Mouse (Mus musculus) megakaryocyte, embryonic 14.5 days (primary cell): ENCODE measurements around the gene Morc3.
"Not testable (repeated sequence)": the region's sequence is repeated elsewhere in the genome, so short reads cannot be mapped to it uniquely, and the experiment has no call there.

ENCODE experiments used
- FLI1 ChIP-seq: IDR thresholded peaks from 2 replicates; pipeline ENCODE4 v1.6.1; 2012; ENCODE audit warnings: low read length, inconsistent platforms, mixed read lengths
- GATA1 ChIP-seq: IDR thresholded peaks from 3 replicates; pipeline ENCODE4 v1.6.1; 2012; ENCODE audit warnings: mixed read lengths, low read length, inconsistent platforms, borderline replicate concordance

DNA sequence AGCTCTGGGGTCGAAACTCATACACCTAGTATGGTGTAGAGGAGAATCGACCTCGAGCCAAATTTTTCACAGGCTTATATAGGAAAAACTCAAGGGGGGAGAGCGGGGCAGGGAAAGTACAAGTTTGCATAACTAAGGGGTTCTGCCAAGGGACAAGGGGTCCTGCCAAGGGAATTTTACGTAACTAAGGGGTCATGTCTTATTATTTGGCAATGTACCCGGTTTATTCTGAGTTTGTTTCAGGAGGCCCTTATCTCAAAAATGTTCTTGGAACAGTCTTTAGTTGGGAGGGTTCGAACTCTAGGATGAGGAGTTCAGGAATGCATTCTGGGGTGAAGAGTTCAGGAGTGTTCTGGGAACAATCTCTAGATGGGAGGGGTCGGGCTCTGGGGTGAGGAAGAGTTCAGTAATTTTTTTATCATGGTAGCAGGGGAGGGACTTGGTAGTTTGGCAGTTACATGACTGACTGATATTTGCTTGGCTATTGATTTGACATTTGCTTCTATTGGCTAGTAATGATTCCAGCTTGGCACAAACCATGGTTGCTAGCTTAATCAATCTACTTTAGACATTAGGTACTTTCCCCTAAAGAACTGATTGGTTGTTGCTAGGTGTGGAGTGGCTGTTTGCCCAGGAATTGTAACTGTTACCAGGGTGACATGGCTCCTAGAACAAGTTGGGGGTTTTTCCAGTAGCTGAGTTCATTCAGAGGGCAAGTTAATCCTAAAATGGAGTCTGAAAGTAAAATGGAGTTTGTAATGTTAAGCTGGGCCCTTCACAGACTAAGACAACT, 9.3 kb upstream of the Morc3 start:
- TF ChIP-seq GATA1, FLI1: not testable (repeated sequence)
